Mouse (Mus musculus) brown adipose tissue, adult 24 weeks (tissue): ENCODE data around the gene Gm20843. TPM values are rescaled to one million over a fixed set of nuclear protein-coding genes. Genes with fewer than 3 reads are reported as not detected.
"Not testable (repeated sequence)": the region's sequence is repeated elsewhere in the genome, so short reads cannot be mapped to it uniquely, and the experiment has no call there.

Experiments used
- H3K27ac ChIP-seq: fragments of 200-500 bp; replicated peaks from 2 replicates; pipeline ENCODE4 v1.5.1; 2012; ENCODE audit warnings: low read depth, mild to moderate bottlenecking, low read length
- H3K4me1 ChIP-seq: fragments of 200-500 bp; 2 replicates; pipeline ENCODE4 v1.6.1; 2012; ENCODE audit warnings: low read length, mixed read lengths; ENCODE audit not compliant: control insufficient read depth, insufficient read depth, insufficient read length
- H3K4me3 ChIP-seq: fragments of 200-500 bp; 2 replicates; pipeline ENCODE4 v1.5.1; 2012; ENCODE audit warnings: low read depth, mild to moderate bottlenecking, low read length, moderate library complexity; ENCODE audit not compliant: insufficient read depth
- polyA plus RNA-seq: library from polyadenylated mRNA; stranded (reverse); fragments of >200 nt; gene quantifications from 2 replicates; pipeline ENCODE4 v1.2.4, GENCODE M21; 2012; ENCODE audit not compliant: missing spikeins, insufficient read depth, insufficient read length

Gene Gm20843
- polyA plus RNA-seq: not detected in 2 replicates

DNA sequence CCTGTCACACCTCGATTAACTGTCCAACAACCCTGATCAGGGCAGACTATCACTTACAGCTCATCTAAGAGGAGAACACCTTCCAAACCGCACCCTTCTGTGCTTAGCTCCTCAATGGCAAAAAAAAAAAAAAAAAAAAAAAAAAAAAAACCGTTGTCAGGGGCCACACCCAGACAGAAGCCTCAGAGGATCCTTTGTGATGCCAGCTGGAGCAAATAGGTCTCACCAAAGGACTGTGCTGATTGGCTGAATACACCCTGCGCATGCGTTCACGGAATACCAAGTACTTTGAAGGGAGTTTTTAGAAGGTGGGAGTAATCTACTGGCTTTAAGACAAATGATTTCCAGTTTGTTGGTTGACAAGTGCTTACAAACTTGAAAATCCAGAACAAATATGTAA, at the start of gene Gm20843:
TSS of gene Gm20843 (minus strand) at position 101 of the 400 bp plus-strand sequence.
- not testable (repeated sequence) for H3K4me3 ChIP-seq, H3K27ac ChIP-seq, H3K4me1 ChIP-seq
